Mouse (Mus musculus) C2C12 (cell line): Measurements from ENCODE around the gene Anxa1.

ENCODE experiments used
- CTCF ChIP-seq: IDR thresholded peaks from one replicate; pipeline ENCODE4 v1.5.1; 2011; ENCODE audit not compliant: control insufficient read depth, insufficient read depth, insufficient read length
- MYOD1 ChIP-seq: IDR thresholded peaks from one replicate; pipeline ENCODE4 v1.6.1; 2011; ENCODE audit warnings: low read depth; ENCODE audit not compliant: control insufficient read depth, insufficient read length
- USF1 ChIP-seq: IDR thresholded peaks from one replicate; pipeline ENCODE4 v1.6.1; 2011; ENCODE audit warnings: low read depth, mild to moderate bottlenecking, control low read depth, moderate library complexity

DNA sequence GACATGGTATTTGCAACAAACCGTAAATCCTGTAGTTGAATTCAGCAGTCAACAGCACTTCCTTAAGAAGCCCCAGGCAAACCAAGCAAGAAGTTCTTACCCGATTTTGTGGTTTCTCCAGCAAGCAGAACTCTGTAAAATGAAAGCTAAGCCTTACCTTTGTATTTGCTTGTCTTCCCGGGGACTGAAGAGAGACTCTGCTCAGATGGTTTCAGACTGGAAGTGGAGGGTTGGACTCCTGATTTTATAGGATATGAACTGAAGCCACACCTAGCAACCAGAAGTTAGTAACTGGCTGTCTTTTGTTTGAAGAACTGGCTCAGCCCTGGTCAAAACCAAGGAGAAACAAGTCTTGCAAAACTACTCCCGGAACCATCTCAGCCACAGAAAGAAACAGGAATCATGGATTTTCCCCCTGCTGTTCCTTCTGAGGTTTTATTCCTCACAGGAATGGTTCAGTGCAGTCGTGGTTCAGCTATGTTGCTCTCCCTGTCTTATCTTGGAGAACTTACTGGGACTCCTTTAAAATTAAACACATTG lies at the start of gene Anxa1:
- TF ChIP-seq CTCF (no peak), USF1 (no peak), MYOD1 (no peak)
